Mouse (Mus musculus) hindbrain, postnatal 0 days (tissue): ENCODE data around the gene Tmem94. TPM values are rescaled to one million over a fixed set of nuclear protein-coding genes. Genes with fewer than 3 reads are reported as not detected.

Experiments
- ATAC-seq: fragments of 200-750 bp; cut with Nextera tagmentation; 2 replicates; pipeline ENCODE4 v1.8.0; 2017; ENCODE audit warnings: mild to moderate bottlenecking, moderate TSS enrichment, moderate library complexity
- DNase-seq: peaks from one replicate; pipeline ENCODE4 v3.0.0-alpha.2; 2015; ENCODE audit warnings: low spot score
- H3K27ac ChIP-seq: fragments of 300-500 bp; sonication (generic); 2 replicates; pipeline ENCODE4 v1.5.1; 2014; ENCODE audit warnings: mild to moderate bottlenecking
- H3K27me3 ChIP-seq: fragments of 300-500 bp; sonication (generic); 2 replicates; pipeline ENCODE4 v1.6.1; 2014; ENCODE audit warnings: low read length, mixed read lengths; ENCODE audit not compliant: insufficient read depth
- H3K36me3 ChIP-seq: fragments of 300-500 bp; sonication (generic); 2 replicates; pipeline ENCODE4 v1.6.1; 2014; ENCODE audit warnings: low read length, mixed read lengths; ENCODE audit not compliant: insufficient read depth
- H3K4me1 ChIP-seq: fragments of 300-500 bp; sonication (generic); 2 replicates; pipeline ENCODE4 v1.6.1; 2014; ENCODE audit warnings: antibody characterized with exemption, low read length, mixed read lengths; ENCODE audit not compliant: insufficient read depth
- H3K4me2 ChIP-seq: fragments of 300-500 bp; sonication (generic); 2 replicates; pipeline ENCODE4 v1.6.1; 2014; ENCODE audit warnings: low read depth, mild to moderate bottlenecking, low read length, moderate library complexity, mixed read lengths
- H3K4me3 ChIP-seq: fragments of 300-500 bp; sonication (generic); 2 replicates; pipeline ENCODE4 v1.5.1; 2014; ENCODE audit warnings: low read length
- H3K9ac ChIP-seq: fragments of 300-500 bp; sonication (generic); replicated peaks from 2 replicates; pipeline ENCODE4 v1.6.1; 2014; ENCODE audit warnings: mild to moderate bottlenecking, low read length, moderate library complexity, mixed read lengths
- H3K9me3 ChIP-seq: fragments of 300-500 bp; sonication (generic); 2 replicates; pipeline ENCODE4 v1.6.1; 2016; ENCODE audit warnings: low read length, mixed read lengths
- CTCF ChIP-seq: IDR thresholded peaks from 2 replicates; pipeline ENCODE4 v1.5.1; 2016; ENCODE audit warnings: antibody characterized with exemption, control low read depth, low read depth
- WGBS: fragments of 180-500 bp; shearing (Covaris S2); extraction: QIAGEN DNeasy Blood & Tissue Kit; methylation state at CpG from one replicate; pipeline ENCODE4 v1.1.7; 2014; 5-methylcytosine and 5-hydroxymethylcytosine counted together
- polyA plus RNA-seq: library from polyadenylated mRNA; unstranded; fragments of >200 nt; fragmentation: Nextera tagmentation; extraction: Ambion mirVana; gene quantifications from 2 replicates; pipeline ENCODE4 v1.2.1, GENCODE M21; 2015
- total RNA-seq: library from RNA; depleted of rRNA; stranded (reverse); fragments of >200 nt; gene quantifications from 2 replicates; pipeline ENCODE4 v1.2.3, GENCODE M21; 2014

Tmem94 gene
- total and polyA plus RNA-seq, 2 experiments from 2014 or later: 16.1 to 42.6 TPM

DNA sequence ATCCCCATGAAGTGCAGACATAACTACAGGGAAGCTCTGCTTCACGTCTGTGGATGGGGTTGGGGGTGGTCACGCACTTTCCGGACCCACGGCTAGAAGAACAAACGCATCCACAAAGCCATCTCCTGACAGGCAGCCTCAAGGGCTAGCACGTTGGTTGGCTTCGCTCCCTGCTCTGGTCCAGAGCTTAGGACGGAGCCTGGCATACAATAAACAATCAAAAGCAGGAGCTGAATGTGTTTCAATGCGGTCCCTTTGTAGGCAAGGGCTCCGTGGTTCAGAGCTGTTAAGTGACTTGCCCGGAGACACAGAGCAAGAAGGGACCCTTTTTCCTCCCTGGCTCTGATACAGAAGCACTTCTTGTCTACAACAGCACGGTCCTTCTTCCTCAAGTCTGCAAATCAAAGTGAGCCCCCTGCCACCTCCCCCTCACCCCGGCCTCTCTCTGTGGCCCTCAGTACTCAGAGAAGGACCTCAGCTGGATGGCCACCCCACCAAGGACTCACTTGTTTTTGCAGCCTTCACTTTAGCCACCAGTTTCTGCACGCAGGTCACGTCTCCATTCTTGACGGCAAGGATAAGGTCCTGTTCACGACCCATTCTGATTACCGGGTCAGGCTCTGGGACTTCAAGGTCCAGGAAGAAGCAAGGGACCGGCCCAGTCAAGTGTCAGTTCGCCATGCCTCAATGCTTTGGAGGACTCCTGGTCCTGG lies 46.3 kb downstream of the Tmem94 start:
- Histone ChIP-seq H3K4me3 (peak overlapping the region; percentile 88), H3K4me1 (peaks cover 22% of the 10 kb centered on the region), H3K9ac (peak overlapping the region; percentile 24; the same call in 1 of the 2 replicates), H3K36me3 (no peaks in the 10 kb centered on the region), H3K27me3 (no peaks in the 10 kb centered on the region), H3K9me3 (no peaks in the 10 kb centered on the region), H3K4me2 (peak overlapping the region; percentile 95), H3K27ac (peak overlapping the region; percentile 36; the same call in 1 of the 2 replicates)
- DNase-seq (no peak), ATAC-seq (no peak)
- no peak for TF ChIP-seq CTCF
- 64% methylated on average over 20 of the region's 20 CpGs for WGBS

DNA sequence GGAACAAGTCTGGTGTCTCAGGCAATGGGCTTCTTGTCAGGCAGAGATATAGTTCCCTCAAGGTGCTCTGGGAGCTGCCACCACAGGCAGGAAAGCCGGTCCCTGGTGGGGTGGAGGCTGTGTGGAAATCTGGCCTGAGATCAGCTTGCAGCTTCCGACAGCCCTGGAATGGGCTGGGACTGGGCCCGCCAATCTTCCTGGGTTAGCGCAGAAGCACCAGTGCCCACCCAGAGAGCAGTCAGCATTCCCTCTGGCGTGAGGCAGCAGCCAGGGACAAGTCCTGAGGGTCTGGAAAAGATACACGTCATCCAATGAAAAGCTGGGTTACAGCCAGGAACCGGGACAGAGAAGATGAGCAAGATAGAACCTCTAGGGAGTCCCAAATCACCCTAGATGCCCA lies 46.9 kb downstream of the Tmem94 start:
- Histone ChIP-seq H3K9me3 (no peaks in the 10 kb centered on the region), H3K4me3 (peak overlapping the region; percentile 88), H3K27me3 (no peaks in the 10 kb centered on the region), H3K36me3 (no peaks in the 10 kb centered on the region), H3K4me2 (peak overlapping the region; percentile 95), H3K4me1 (peaks cover 22% of the 10 kb centered on the region), H3K27ac (peak overlapping the region; percentile 26; the same call in 1 of the 2 replicates), H3K9ac (0 out of 2 replicates have a peak overlapping the region, but pooled peaks have one; percentile 24)
- WGBS: 20% methylated on average over 7 of the region's 7 CpGs
- DNase-seq (no peak), ATAC-seq (no peak)
- no peak for TF ChIP-seq CTCF

DNA sequence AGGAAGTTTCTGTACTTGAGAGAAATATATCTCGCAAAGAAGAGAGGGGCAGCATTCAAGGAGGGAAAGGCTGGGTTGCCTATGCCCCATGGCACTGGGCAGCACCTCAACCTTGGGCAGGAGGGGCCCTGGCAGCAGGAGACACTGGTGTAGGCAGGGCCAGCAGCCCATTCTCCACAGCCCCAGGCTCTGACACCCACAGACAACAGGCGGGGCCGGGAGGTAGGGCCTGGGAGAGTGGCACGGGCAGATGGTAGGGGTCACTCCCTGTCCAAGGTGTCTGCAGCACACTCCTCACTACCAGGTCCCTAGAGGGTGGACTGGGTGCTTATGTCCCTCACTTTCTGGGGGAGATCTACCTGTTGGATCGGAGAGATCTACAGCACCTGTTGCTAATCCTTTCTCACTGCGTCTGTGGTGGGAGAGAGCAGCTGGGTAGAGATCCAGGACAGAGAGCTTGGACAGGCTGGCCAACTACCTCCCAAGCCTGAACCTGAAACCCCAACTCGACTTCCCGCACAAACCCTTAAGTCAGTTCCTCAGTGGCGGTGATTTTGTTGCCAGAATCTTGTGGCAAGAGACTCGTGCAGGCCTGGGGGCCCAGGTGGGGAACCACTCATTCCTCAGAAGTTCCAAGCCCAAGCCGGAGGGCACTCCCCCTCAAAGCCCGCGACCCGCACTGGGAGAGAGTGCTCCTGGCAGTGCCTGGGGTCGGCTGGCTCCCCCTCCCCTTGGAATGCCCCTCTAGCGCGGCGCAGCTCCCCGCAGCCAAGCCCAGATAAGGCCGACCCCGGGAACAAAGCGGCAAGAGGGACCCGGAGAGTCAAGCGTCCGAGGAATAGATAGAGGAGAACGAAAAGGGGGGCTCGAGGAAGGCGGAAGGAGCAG lies 47.5 kb downstream of the Tmem94 start:
- H3K9me3 ChIP-seq: no peaks in the 10 kb centered on the region
- H3K4me1 ChIP-seq: peaks cover 22% of the 10 kb centered on the region

DNA sequence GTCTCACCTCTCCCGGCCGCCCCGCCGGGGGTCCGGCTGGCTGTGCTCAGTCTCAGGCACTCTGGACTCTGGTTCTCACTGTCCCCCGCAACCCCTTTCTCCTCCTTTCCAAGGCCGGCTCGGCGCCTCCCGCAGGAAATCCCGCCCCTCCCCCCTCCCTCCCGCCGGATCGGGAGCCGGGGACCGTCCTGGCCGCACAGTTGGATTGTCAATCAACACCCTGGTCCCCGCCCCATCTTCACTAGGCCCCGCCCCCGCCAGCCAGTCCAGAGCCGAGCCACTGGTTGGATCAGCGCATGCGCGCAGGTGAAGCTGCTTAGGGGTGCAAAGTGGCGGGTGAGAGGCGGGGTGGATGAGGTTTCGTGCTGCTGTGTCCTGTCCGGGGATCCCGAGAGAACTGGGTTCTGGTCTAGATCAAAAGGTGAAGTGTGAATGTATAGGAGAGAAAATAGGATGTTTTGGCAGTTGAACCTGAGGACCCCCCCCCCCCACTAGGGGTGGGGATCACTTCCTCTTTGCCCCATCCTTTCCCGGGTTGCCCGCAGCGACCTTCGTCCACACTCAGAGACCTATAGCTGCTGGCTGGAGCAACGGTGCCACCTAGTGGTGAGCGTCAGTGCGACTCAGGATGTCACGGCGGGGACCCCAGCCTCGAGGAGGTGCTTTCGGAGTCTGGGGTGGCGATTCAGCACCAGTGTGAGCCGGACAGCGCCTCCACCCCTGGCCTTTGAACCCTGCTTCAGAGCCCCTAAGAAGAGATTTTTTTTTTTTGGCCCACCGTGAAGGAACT lies 48.5 kb downstream of the Tmem94 start, which contains the start of gene Caskin2:
Caskin2 (minus strand) TSS at position 133 of the 790 bp plus-strand sequence.
- Histone ChIP-seq H3K4me2 (peak within 1 kb of the TSS; percentile 95), H3K9ac (peak within 1 kb of the TSS; percentile 72), H3K36me3 (no peaks in the 10 kb centered on the region), H3K4me3 (peak within 1 kb of the TSS; percentile 88), H3K9me3 (no peaks in the 10 kb centered on the region), H3K4me1 (peaks cover 20% of the 10 kb centered on the region), H3K27me3 (no peaks in the 10 kb centered on the region), H3K27ac (peak within 1 kb of the TSS; percentile 43; the same call in 1 of the 2 replicates)
- DNase-seq: peak; percentile 95
- peak; percentile 99 for TF ChIP-seq CTCF
- under 1% methylated on average over 44 of the region's 44 CpGs for WGBS
- ATAC-seq: peak; percentile 92

More for the DNA sequence above, 47.5 kb downstream of the Tmem94 start:
- whole genome bisulfite sequencing: 2% methylated on average over 27 of the region's 28 CpGs
- peak overlapping the region; percentile 88 for H3K4me3 ChIP-seq
- ATAC-seq (no peak), DNase-seq (no peak)
- peak overlapping the region; percentile 72 for H3K9ac ChIP-seq
- H3K36me3 ChIP-seq: no peaks in the 10 kb centered on the region
- peak overlapping the region; percentile 95 for H3K4me2 ChIP-seq
- no peak for TF ChIP-seq CTCF
- peak overlapping the region; percentile 43; the same call in 1 of the 2 replicates for H3K27ac ChIP-seq
- no peaks in the 10 kb centered on the region for H3K27me3 ChIP-seq

DNA sequence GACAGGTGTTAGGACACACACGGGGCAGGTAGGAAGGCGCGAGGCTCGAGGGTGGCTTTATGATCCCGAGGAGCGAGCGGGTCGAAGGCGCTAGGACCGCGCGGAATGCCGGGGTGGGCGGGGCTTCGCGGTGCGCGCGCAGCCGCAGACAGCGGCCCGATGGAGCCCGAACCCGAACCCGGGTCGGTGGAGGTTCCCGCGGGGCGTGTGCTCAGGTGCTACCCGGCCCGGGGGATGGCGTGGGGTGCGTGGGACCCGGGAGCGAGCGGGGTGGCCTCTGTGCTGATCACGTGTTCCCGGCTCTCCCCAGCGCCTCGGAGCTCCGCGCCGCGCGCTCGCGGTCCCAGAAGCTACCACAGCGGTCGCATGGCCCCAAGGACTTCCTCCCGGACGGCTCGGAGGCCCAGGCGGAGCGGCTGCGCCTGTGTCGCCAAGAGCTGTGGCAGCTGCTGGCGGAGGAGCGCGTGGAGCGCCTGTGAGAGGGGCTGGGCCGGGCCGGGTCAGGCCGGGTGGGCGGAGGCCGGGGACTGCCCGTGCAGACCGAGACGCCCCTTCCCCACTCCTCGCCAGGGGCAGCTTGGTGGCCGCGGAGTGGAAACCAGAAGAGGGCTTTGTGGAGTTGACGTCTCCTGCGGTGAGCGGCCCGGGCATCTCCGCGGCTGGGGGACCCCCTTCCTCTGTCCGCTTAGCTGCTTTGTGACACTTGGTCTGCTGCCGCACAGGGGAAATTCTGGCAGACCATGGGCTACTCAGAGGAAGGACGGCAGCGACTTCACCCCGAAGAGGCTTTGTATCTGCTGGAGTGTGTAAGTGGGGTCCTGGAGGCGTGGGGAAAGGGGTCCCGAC lies 49.6 kb downstream of the Tmem94 start, which contains the start of gene Tsen54:
Tsen54 (plus strand) TSS at position 120 of the 846 bp plus-strand sequence.
- no peak for TF ChIP-seq CTCF
- H3K9me3 ChIP-seq: no peaks in the 10 kb centered on the region
- peak; percentile 69 for ATAC-seq
- H3K4me2 ChIP-seq: peak within 1 kb of the TSS; percentile 95
- DNase-seq: peak; percentile 89
- no peaks in the 10 kb centered on the region for H3K27me3 ChIP-seq
- peaks cover 11% of the 10 kb centered on the region for H3K4me1 ChIP-seq
- 2% methylated on average over 75 of the region's 84 CpGs for WGBS
- H3K27ac ChIP-seq: peak within 1 kb of the TSS; percentile 69
- H3K9ac ChIP-seq: peak within 1 kb of the TSS; percentile 72
- H3K4me3 ChIP-seq: peak within 1 kb of the TSS; percentile 88
- no peaks in the 10 kb centered on the region; the same call in none of the 2 replicates for H3K36me3 ChIP-seq
